Mouse (Mus musculus): ENCODE results near the gene Arl5a. TPM values are rescaled to one million over a fixed set of nuclear protein-coding genes. Genes with fewer than 3 reads are reported as not detected.

Arl5a gene
- polyA plus RNA-seq, 1 experiment from 2014 or later: 59.6 TPM

DNA sequence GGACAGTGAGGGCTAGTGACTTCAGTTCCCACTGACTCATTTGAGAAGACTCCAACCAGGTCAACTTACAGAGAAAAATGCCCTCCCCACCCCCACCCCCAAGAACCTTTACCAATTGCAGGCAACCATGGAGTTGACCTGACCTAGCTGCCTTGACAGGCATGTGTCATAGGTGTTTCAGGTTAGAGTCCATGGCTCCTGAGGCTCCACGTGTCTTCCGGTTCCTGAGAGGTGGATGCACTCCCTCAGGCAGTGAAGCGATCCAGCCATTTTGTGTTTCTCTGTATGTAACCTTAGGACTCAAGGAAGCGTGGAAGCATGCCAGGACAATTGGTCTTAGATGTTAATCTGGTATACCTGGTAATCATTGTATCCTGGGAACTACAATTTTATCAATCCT lies 13.7 kb upstream of the Arl5a start:
- ATAC-seq (ENCODE audit: low FRiP score, low read depth): no peak
- 0 out of 2 replicates have a peak, but pooled peaks cover 5% of the 10 kb centered on the region for H3K4me1 ChIP-seq
- H3K4me3 ChIP-seq: no peak overlapping the region
- no peaks in the 10 kb centered on the region for H3K27me3 ChIP-seq
- no peak overlapping the region for H3K9ac ChIP-seq (replicated peaks)
- H3K4me2 ChIP-seq (replicated peaks): no peak overlapping the region
- WGBS: 90% methylated on average over 4 of the region's 4 CpGs
- H3K36me3 ChIP-seq: no peaks in the 10 kb centered on the region
- no peaks in the 10 kb centered on the region for H3K9me3 ChIP-seq
- H3K27ac ChIP-seq (replicated peaks): no peak overlapping the region

DNA sequence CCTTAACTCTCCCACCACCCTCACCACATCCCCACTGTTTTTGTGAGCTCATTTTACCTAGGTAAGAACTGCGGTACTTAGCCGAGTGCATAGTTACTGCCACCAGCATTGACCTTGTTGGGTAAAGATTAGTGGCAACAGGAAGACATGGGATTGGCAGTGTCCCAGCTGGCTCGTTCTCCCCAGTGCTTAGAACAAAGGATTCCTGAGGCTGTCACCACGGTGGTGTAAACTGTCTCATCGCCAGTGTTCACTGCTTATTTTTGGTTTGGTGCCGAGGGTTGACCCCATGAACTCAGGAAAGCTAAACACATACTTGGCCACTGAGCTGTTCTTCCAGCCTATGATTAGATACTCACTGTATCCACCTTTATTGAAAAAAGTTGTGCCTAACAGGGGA lies 13.3 kb upstream of the Arl5a start:
- no peaks in the 10 kb centered on the region for H3K9me3 ChIP-seq
- no peaks in the 10 kb centered on the region for H3K27me3 ChIP-seq
- WGBS: 76% methylated on average over 6 of the region's 6 CpGs
- no peak for ATAC-seq (ENCODE audit: low FRiP score, low read depth)
- H3K4me1 ChIP-seq: 0 out of 2 replicates have a peak, but pooled peaks cover 5% of the 10 kb centered on the region
- H3K4me2 ChIP-seq (replicated peaks): no peak overlapping the region
- no peaks in the 10 kb centered on the region for H3K36me3 ChIP-seq
- no peak overlapping the region for H3K9ac ChIP-seq (replicated peaks)
- H3K27ac ChIP-seq (replicated peaks): no peak overlapping the region
- H3K4me3 ChIP-seq: no peak overlapping the region

DNA sequence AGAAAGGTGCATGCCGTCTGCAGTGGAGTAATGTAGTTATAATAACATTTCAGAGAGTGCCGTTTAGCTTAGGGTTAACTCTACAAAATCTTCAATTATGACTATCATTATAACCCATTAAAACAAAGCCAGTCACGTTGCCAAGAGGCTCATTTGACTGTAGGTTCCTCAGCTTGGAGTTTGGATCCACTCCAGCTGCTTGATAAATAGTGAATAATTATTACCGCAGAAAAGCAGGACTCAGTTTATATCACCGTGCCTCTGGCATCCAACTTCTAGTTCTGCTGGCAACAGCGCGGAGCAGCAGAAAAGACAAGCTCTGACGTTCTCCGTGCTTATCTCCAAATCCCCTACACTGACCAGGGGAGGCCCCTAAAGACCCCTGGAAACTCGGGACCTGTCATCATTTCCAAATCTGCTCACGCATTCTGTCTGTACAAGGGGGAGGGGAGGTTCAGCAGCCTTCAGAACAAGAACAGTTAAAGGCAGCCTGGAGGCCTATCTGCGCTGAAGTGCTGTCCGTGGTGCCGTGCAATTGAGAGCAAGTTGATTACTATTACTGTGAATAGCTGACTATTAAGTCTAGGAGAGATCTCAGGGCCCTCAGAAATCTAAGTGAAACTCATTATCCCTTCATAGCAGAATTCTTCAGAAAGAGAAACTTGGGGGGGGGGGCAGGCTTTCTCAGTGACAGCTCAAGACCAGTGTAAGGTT lies 11.4 kb upstream of the Arl5a start:
- ATAC-seq (ENCODE audit: low FRiP score, low read depth): no peak
- 80% methylated on average over 14 of the region's 14 CpGs for WGBS
- no peak overlapping the region for H3K4me2 ChIP-seq (replicated peaks)

DNA sequence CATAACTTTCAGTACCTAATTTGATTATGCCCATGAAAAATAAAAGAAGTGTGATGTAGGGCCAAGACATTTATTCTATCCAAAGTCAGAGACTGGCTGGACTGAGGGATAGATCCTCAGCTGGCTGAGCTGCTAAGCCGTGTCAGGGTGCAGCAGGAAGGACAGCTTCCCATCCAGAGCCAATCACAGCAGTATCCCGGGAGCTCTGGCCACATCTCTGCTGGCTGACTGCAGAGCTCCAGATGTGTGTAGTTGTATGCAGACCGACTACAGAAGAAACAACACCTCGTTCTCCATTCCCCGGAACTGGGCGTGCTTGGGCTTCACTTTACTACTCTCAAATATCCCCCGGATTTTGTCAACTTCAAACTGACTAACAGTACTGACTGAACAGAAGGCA lies 8.7 kb upstream of the Arl5a start:
- Histone ChIP-seq H3K27me3 (no peaks in the 10 kb centered on the region), H3K9ac (replicated peaks) (no peak overlapping the region), H3K4me2 (replicated peaks) (no peak overlapping the region), H3K4me1 (no peaks in the 10 kb centered on the region), H3K4me3 (no peak overlapping the region), H3K36me3 (no peaks in the 10 kb centered on the region), H3K27ac (replicated peaks) (no peak overlapping the region), H3K9me3 (no peaks in the 10 kb centered on the region)
- WGBS: 65% methylated on average over 7 of the region's 7 CpGs
- ATAC-seq (ENCODE audit: low FRiP score, low read depth): no peak

More for the DNA sequence above, 11.4 kb upstream of the Arl5a start:
- Histone ChIP-seq H3K9me3 (no peaks in the 10 kb centered on the region), H3K27me3 (no peaks in the 10 kb centered on the region), H3K4me3 (no peak overlapping the region), H3K27ac (replicated peaks) (no peak overlapping the region), H3K36me3 (no peaks in the 10 kb centered on the region), H3K4me1 (no peaks in the 10 kb centered on the region), H3K9ac (replicated peaks) (no peak overlapping the region)

DNA sequence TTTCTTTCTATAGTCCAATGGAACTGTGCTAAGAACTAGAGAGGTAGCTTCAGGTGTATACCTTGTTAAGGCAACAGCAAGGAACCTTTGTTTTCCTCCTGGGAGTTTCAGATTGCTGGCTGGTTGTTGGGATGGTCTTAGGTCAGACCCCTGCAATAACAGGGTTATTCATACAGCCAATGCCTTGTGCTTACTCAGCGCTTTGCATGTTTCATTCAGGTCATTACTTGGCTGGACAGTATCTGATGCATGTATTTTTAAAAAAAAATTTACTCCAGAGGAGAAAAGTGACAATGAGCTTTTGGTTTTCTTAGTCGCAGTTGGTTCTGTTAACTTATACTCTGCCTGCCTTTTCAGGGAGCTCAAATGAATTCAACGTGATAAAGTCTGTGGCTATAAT lies 2.7 kb upstream of the Arl5a start:
- 85% methylated on average over 3 of the region's 3 CpGs for WGBS
- no peak overlapping the region for H3K4me2 ChIP-seq (replicated peaks)
- H3K4me3 ChIP-seq: no peak overlapping the region
- H3K27ac ChIP-seq (replicated peaks): no peak overlapping the region
- H3K27me3 ChIP-seq: no peaks in the 10 kb centered on the region
- ATAC-seq (ENCODE audit: low FRiP score, low read depth): no peak
- no peaks in the 10 kb centered on the region for H3K9me3 ChIP-seq
- no peak overlapping the region for H3K9ac ChIP-seq (replicated peaks)
- peaks cover 12% of the 10 kb centered on the region for H3K4me1 ChIP-seq
- H3K36me3 ChIP-seq: no peaks in the 10 kb centered on the region

DNA sequence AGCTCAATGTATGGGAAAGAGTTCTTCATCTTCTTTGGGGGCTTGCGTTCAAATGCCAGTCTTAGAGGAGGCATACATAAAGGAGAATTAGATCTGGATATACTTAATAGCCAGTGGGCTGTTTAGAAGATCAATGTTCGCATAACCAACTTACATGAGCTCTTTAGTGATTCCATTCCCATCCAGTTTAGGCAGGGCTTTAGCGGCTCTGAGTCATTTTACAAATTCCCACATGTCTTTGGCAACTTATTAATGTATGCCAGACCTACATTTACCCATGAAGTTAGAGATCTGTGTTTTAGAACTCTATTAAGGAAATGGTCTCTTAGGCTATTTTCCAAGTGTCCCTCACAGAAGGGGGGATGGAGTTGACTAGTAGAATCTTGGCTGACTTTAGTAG lies 1.3 kb upstream of the Arl5a start:
- H3K27me3 ChIP-seq: no peaks in the 10 kb centered on the region
- no peaks in the 10 kb centered on the region for H3K9me3 ChIP-seq
- no peak overlapping the region for H3K9ac ChIP-seq (replicated peaks)
- H3K27ac ChIP-seq (replicated peaks): no peak overlapping the region
- no peak for ATAC-seq (ENCODE audit: low FRiP score, low read depth)
- 90% methylated on average over 3 of the region's 3 CpGs for WGBS
- no peaks in the 10 kb centered on the region for H3K36me3 ChIP-seq
- H3K4me3 ChIP-seq: no peak overlapping the region
- no peak overlapping the region for H3K4me2 ChIP-seq (replicated peaks)
- H3K4me1 ChIP-seq: peaks cover 23% of the 10 kb centered on the region

DNA sequence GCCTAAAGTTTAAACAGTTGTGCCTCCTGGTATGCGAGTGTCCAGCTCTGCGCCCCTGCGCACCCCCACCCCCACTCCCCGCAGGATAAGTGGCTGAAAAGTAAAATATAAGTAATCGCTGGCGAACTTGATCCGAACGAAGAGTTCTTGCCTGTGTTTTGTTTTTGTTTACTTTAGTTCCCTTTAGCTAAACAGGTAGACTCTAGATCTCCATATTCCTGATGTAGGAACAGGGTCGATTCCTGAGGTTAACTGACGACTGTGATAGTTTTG lies 758 bp upstream of the Arl5a start:
- Histone ChIP-seq H3K4me2 (replicated peaks) (peak overlapping the region; percentile 69), H3K4me1 (peaks cover 23% of the 10 kb centered on the region), H3K9me3 (no peaks in the 10 kb centered on the region), H3K4me3 (peak overlapping the region; percentile 95), H3K9ac (replicated peaks) (peak overlapping the region; percentile 58), H3K27ac (replicated peaks) (no peak overlapping the region), H3K36me3 (no peaks in the 10 kb centered on the region), H3K27me3 (no peaks in the 10 kb centered on the region)
- ATAC-seq (ENCODE audit: low FRiP score, low read depth): no peak
- WGBS: 27% methylated on average over 10 of the region's 10 CpGs

DNA sequence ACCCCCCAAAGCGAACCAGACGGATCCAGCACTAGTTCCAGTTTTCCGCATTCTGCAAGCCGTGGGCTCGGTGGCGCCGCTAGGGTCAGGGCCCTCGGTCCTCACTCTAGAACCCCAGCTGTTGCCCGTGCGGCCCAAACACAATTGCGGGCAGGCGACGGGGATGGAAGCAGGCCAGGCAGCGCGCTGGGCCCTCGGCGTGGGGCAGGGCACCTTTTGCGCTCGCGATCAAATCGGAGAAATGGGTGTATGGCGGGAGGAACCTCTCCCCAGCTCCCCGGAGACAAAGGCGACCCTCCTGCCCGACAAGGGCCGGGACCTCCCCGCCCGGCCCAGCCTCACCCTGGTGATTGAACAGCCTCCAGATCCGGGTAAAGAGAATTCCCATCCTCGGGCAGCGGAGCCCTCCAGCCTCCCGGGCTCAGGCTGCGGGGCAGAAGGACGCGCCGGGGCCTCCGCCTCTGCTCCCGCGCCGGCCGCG lies 413 bp downstream of the Arl5a start:
- WGBS: 0% methylated on average over 36 of the region's 42 CpGs
- H3K9ac ChIP-seq (replicated peaks): peak overlapping the region; percentile 91
- peak; percentile 92 for ATAC-seq (ENCODE audit: low FRiP score, low read depth)
- H3K9me3 ChIP-seq: no peaks in the 10 kb centered on the region
- H3K4me3 ChIP-seq: peak overlapping the region; percentile 95
- peak overlapping the region; percentile 88 for H3K27ac ChIP-seq (replicated peaks)
- H3K36me3 ChIP-seq: no peaks in the 10 kb centered on the region
- H3K4me2 ChIP-seq (replicated peaks): peak overlapping the region; percentile 69
- no peaks in the 10 kb centered on the region for H3K27me3 ChIP-seq
- H3K4me1 ChIP-seq: peaks cover 23% of the 10 kb centered on the region

DNA sequence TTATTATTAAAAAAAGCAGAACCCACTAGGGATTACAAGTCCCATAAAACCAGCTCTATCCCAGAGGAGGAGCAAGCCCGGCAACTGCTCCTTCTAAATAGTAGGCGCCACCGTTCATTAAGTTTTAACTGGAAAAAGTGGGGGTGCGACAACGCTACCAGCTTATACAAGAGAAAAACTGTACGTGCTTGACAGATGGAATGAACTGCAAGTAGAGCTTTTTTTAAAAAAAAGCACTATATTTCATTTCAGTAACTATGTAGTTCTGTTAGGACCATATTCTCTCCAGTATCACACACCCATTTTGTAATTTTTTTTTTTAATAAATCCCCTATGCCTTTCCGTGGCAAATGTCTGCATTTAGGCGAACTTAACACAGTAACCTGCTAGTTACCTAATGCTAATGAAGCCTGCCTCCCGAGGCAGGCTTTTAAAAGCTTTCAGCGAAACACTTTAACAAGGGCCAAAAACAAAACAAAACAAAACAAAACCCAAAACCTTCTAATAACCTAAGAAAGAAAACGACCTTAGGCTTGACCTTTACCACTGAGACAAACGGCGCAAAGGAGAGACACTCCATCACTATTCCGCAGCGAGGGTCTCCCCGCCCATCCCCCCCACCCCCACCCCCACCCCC lies 972 bp downstream of the Arl5a start:
- peaks cover 23% of the 10 kb centered on the region for H3K4me1 ChIP-seq
- no peaks in the 10 kb centered on the region for H3K27me3 ChIP-seq
- H3K36me3 ChIP-seq: no peaks in the 10 kb centered on the region
- peak overlapping the region; percentile 88; the same call in 1 of the 2 replicates for H3K27ac ChIP-seq (replicated peaks)
- peak overlapping the region; percentile 95 for H3K4me3 ChIP-seq
- 4% methylated on average over 16 of the region's 16 CpGs for WGBS
- peak overlapping the region; percentile 69 for H3K4me2 ChIP-seq (replicated peaks)
- no peak for ATAC-seq (ENCODE audit: low FRiP score, low read depth)
- peak overlapping the region; percentile 91 for H3K9ac ChIP-seq (replicated peaks)
- H3K9me3 ChIP-seq: 0 out of 2 replicates have a peak, but pooled peaks cover 2% of the 10 kb centered on the region

DNA sequence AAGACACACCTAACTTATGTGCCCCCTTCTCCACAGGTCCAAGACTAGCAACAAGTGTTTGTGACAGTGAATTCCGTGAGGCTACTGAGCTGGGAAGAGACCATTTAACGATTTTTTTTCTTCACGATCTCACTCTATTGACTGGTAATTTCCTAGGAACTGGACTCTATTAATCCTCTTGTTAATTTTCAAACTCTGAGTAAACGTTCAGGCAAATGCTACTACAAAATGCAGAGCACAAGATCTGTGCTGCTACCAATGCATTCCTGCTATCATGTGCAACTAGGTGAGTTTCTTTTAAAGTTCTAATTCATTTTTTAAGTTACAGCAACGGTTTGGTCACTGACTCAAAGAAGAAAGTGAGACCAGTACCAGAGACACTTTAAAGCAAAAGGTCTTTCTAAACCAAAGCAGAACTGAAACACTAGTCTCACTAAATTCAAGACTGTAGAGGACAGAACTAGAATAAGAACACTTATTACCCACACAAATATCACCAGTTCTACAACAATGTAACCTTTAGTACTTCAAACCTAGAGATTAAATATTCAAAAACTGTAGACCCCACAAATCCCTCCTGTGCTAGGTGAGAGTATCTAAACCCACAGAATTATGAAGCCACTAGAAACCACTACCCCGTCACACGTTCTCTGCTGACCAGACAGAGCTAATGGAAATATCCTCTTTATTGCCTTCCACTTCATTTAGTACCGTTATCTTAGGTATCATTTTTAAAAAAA lies 1.7 kb downstream of the Arl5a start:
- Histone ChIP-seq H3K36me3 (no peaks in the 10 kb centered on the region), H3K27me3 (no peaks in the 10 kb centered on the region), H3K9ac (replicated peaks) (peak overlapping the region; percentile 91; the same call in 1 of the 2 replicates), H3K27ac (replicated peaks) (no peak overlapping the region), H3K4me3 (peak overlapping the region; percentile 95), H3K9me3 (0 out of 2 replicates have a peak, but pooled peaks cover 2% of the 10 kb centered on the region), H3K4me2 (replicated peaks) (peak overlapping the region; percentile 69), H3K4me1 (peaks cover 23% of the 10 kb centered on the region)
- no peak for ATAC-seq (ENCODE audit: low FRiP score, low read depth)
- WGBS: 65% methylated on average over 8 of the region's 8 CpGs

DNA sequence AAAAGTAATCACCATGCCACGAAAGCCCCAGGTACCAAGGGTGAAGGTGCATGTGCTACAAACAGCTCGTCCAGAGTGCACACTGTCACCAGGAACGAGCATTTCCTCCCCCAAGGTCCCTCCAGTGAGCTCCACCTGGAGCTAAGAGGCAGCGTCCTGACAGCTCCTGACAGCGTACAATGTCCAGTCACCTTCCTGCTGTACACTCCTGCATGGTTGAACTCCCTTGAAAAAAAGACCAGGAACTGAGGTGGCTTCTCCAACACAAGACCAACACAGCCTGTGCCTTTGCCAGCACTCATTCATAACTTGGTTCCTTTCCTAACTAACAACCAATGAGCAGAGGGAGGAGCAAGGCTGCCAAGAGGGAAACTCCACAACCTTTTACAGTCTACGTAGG lies 3.5 kb downstream of the Arl5a start:
- no peaks in the 10 kb centered on the region for H3K27me3 ChIP-seq
- H3K36me3 ChIP-seq: peaks cover 9% of the 10 kb centered on the region
- no peak overlapping the region for H3K9ac ChIP-seq (replicated peaks)
- H3K4me1 ChIP-seq: peaks cover 23% of the 10 kb centered on the region
- ATAC-seq (ENCODE audit: low FRiP score, low read depth): no peak
- no peak overlapping the region for H3K4me2 ChIP-seq (replicated peaks)
- 72% methylated on average over 6 of the region's 6 CpGs for WGBS
- H3K9me3 ChIP-seq: peaks cover 2% of the 10 kb centered on the region; the same call in 1 of the 2 replicates
- no peak overlapping the region for H3K4me3 ChIP-seq
- H3K27ac ChIP-seq (replicated peaks): no peak overlapping the region

Measured in midbrain, embryonic 12.5 days (tissue).